Mouse (Mus musculus) megakaryocyte, embryonic 14.5 days (primary cell): ENCODE measurements at regions not wholly inside any gene's neighbourhood (a gene's known extent, or its start where the extent isn't known, plus 50 kb on each side); places are given as distances from the start of the nearest gene placed in this dataset.

Experiments
- H3K27me3 ChIP-seq: replicated peaks from 2 replicates; pipeline ENCODE3; 2012; ENCODE audit warnings: inconsistent platforms
- H3K36me3 ChIP-seq: replicated peaks from 2 replicates; pipeline ENCODE3; 2012; ENCODE audit warnings: low read length, inconsistent platforms, mixed read lengths
- H3K4me1 ChIP-seq: 2 replicates; pipeline ENCODE4 v1.6.1; 2012; ENCODE audit warnings: inconsistent platforms
- H3K4me3 ChIP-seq: replicated peaks from 2 replicates; pipeline ENCODE3; 2012; ENCODE audit warnings: moderate library complexity, mild to moderate bottlenecking, inconsistent platforms
- H3K9me3 ChIP-seq: 2 replicates; pipeline ENCODE4 v1.6.1; 2012; ENCODE audit warnings: inconsistent platforms
- FLI1 ChIP-seq: IDR thresholded peaks from 2 replicates; pipeline ENCODE4 v1.6.1; 2012; ENCODE audit warnings: low read length, inconsistent platforms, mixed read lengths
- GATA1 ChIP-seq: IDR thresholded peaks from 3 replicates; pipeline ENCODE4 v1.6.1; 2012; ENCODE audit warnings: mixed read lengths, low read length, inconsistent platforms, borderline replicate concordance

- Histone ChIP-seq H3K27me3 (no peaks in the 10 kb centered on the region), H3K9me3 (peaks cover 8% of the 10 kb centered on the region; the same call in 1 of the 2 replicates), H3K4me3 (no peak overlapping the region), H3K4me1 (no peaks in the 10 kb centered on the region), H3K36me3 (no peaks in the 10 kb centered on the region)
- no peak for TF ChIP-seq FLI1
- no peak for TF ChIP-seq GATA1
Measured at GRCm38 (mm10) chr8:78932069-78932468, 96.2 kb upstream of the Zfp827 start.

- no peak overlapping the region for H3K4me3 ChIP-seq
- no peaks in the 10 kb centered on the region for H3K27me3 ChIP-seq
- no peaks in the 10 kb centered on the region for H3K36me3 ChIP-seq
- TF ChIP-seq FLI1 (no peak), GATA1 (no peak)
- no peaks in the 10 kb centered on the region for H3K4me1 ChIP-seq
- H3K9me3 ChIP-seq, result 0 out of 2 replicates have a peak, but pooled peaks cover 3% of the 10 kb centered on the region
Measured at GRCm38 (mm10) chr8:78940049-78940448, 88.2 kb upstream of the Zfp827 start.

GRCm38 (mm10) chr8:78941558-78941957 lies 86.7 kb upstream of the Zfp827 start:
- Histone ChIP-seq H3K36me3 (no peaks in the 10 kb centered on the region), H3K4me3 (no peak overlapping the region), H3K27me3 (no peaks in the 10 kb centered on the region), H3K9me3 (0 out of 2 replicates have a peak, but pooled peaks cover 3% of the 10 kb centered on the region), H3K4me1 (no peaks in the 10 kb centered on the region)
- TF ChIP-seq FLI1 (no peak), GATA1 (no peak)

- no peaks in the 10 kb centered on the region for H3K4me1 ChIP-seq
- TF ChIP-seq FLI1, result no peak
- TF ChIP-seq GATA1, result no peak
- no peaks in the 10 kb centered on the region for H3K27me3 ChIP-seq
- H3K36me3 ChIP-seq, result no peaks in the 10 kb centered on the region
- no peak overlapping the region for H3K4me3 ChIP-seq
- peaks cover 3% of the 10 kb centered on the region; the same call in 1 of the 2 replicates for H3K9me3 ChIP-seq
Measured at GRCm38 (mm10) chr8:78944367-78944766, 83.9 kb upstream of the Zfp827 start.

GRCm38 (mm10) chr8:78945607-78946006 lies 82.6 kb upstream of the Zfp827 start:
- Histone ChIP-seq H3K36me3 (no peaks in the 10 kb centered on the region), H3K9me3 (peaks cover 3% of the 10 kb centered on the region; the same call in 1 of the 2 replicates), H3K27me3 (no peaks in the 10 kb centered on the region), H3K4me1 (no peaks in the 10 kb centered on the region), H3K4me3 (no peak overlapping the region)
- TF ChIP-seq FLI1, result no peak
- TF ChIP-seq GATA1, result no peak

- H3K4me1 ChIP-seq, result no peaks in the 10 kb centered on the region
Measured at GRCm38 (mm10) chr8:78946085-78946484, 82.2 kb upstream of the Zfp827 start.

GRCm38 (mm10) chr8:78975034-78975433 lies 53.2 kb upstream of the Zfp827 start:
- no peaks in the 10 kb centered on the region for H3K4me1 ChIP-seq
- TF ChIP-seq FLI1, result no peak
- TF ChIP-seq GATA1, result no peak

More at GRCm38 (mm10) chr8:78946085-78946484, 82.2 kb upstream of the Zfp827 start:
- Histone ChIP-seq H3K36me3 (no peaks in the 10 kb centered on the region), H3K9me3 (peaks cover 3% of the 10 kb centered on the region; the same call in 1 of the 2 replicates), H3K27me3 (no peaks in the 10 kb centered on the region), H3K4me3 (no peak overlapping the region)
- no peak for TF ChIP-seq GATA1
- no peak for TF ChIP-seq FLI1

More at GRCm38 (mm10) chr8:78975034-78975433, 53.2 kb upstream of the Zfp827 start:
- Histone ChIP-seq H3K27me3 (no peaks in the 10 kb centered on the region), H3K9me3 (no peaks in the 10 kb centered on the region), H3K36me3 (no peaks in the 10 kb centered on the region), H3K4me3 (no peak overlapping the region)
